Mouse (Mus musculus) heart, postnatal 4 days (tissue): ENCODE measurements at regions not wholly inside any gene's neighbourhood (a gene's known extent, or its start where the extent isn't known, plus 50 kb on each side); places are given as distances from the start of the nearest gene placed in this dataset.

Experiments
- DNase-seq: peaks from one replicate; pipeline ENCODE4 v3.0.0; 2021

DNA sequence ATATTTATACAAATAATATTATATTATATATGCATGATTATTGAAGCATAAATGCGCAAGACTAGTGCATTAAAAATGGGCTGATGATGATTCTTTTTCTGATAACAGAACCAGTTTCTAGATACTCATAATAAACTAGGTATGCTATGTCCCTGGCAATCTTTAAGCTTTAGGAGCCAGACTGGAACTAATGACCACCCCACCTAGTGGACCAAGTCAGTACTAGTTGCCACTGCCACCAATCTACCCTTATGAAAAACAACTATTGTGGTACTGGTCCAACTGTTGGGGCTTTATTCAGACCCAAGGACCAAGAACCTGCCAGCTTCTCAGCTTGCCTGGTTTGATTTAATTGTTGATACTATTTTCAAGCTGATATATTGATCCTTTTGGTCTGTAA lies 722.8 kb downstream of the Dach1 start:
- DNase-seq, result no peak

DNA sequence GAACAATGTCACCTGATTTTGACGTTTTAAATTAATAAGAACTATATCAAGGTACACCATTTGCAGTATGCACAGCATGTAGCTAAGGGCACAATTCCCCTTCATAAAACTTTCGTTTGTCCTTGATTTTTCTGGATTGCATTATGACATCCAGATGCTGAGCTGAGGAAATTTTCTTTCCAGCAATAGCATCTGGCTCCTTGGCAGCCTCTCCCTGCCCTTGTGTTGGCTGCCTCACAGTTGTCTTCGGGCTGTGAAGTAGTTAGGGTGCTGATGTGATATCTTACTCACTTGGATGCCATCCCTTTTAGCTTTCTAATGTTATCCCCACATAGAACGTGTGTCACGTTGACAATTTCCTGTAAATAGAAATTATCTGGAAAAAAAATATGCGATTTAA lies 729.2 kb downstream of the Dach1 start:
- DNase-seq, result no peak

DNA sequence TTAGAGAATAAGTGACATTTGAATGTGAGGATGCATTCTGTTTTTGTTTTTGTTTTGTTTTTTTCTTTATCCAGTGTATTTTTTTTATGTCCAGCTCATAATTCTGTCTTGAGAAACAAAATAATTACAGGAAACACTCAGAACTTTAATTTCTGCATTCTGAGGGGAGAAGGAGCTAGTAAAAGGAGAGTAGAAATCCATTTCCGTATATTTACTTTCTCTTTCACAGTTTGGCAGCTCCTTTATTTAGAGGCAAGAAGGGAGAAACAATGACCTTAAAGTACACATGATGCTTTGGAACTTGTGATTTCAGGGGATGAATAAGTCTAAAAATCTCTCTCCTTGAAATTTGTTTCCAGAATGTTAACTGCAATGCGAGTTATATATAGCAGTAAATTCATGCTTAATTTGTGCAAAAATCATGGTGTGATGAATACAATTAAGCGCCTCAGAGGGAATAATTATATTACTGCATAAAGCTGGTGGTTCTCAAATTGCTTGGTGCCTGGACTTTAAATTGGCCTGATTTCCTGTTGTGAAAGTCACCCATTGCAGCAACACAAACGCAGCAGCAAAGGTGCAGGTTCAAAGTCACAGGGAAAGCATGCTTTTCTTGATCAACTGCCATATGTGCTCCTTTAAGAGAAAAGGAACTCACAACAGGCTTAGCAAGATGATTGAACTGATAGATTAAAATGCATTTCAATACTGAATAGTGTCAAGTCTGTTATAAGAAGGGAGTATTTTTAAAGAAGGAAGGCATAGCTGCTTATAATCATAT lies 733.9 kb downstream of the Dach1 start:
- no peak for DNase-seq

DNA sequence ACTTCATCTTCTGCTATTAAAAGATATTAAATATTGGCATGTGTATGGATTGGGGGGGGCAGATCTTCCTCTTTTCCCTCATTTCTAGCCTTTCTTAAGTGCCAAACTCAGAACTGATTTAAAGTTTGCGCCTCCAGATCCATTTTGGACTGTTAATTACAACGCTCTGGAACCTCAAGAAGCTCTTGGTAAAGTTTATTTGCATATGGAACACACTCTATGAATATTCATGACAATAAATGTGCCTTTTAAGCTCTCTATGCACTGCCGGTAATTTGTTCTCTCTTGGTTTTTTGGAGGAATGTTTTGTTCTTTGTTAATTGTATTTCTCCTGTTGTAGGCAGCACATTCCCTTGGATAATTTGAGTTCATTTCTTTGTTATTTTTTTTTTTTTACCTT lies 738.3 kb downstream of the Dach1 start:
- DNase-seq, result no peak

DNA sequence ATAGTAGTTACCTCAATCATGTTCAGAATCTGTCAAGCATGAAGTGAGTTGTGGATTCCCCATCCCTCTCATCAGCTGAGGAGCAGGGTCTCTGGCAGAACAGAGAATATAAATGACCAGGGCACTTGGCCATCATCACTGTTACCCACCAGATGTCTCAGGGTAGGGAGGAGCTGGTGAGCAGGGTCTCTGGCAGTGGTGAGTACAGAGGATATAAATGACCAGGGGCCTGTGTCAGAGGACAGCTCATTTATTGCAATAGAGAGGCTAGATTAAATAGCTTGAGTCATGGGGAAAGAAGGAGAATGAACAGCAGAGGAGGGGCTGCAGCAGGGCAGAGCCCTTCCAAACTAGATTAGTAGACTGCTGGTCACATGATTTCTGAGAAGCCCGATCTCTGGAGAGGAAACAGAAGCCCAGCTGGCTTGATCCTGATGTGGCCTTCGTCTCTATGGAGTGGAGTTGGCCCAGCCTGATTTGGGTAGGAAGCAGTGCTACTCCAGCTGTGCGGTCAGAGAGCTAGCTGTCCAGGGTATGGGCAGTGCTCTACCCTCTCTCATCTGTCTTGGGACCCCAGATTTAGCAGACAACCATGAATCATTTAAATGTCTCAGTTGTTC lies 766.3 kb downstream of the Dach1 start:
- DNase-seq, result peak; percentile 7

DNA sequence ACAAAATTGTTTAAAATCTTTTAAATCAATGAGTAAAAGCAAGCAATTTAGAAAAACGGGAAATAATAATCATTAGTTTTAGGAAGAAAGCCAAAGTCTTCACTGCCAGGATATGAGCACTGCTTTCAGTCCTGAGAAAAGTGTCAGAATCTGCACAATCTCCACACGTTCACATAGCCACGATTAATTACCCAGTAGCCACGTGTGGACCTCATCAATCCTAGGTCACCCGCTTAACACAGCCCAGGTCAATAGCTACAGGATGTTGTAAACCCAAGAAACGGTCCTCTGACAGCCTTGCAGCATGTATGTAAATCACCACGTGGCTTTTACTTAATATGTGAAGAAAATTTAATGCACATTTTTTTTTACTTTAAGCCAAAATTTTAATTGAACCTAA lies 773.2 kb downstream of the Dach1 start:
- no peak for DNase-seq

DNA sequence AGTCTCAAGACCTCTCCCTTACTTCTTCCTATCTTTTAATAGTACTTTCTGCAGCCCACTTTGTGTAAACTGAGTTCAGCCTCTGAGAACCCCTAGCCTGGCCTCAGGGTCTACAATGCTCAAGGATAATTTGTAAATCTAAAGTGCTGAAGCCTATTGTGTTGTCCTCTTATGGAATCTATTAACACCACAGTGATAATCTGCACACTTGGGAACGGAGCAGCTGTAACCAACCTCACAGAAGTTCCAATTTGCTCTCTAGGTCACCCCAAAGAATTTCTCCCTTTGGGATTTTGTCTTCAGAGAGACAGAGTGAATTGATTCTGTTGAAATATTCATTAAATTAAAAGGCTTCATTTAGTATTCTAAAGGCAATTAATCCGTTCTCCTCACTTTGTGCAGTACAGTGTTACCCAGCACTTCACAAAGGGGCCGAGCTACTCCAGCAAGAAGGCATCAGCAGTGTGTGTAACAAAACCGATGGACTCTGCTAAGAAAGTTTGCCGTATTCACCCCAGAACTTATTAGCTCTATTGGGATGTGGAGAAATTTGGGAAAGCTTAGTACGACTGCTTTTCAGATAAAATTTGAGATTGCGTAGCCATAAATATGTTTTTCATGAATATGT lies 773.7 kb downstream of the Dach1 start:
- DNase-seq, result no peak

DNA sequence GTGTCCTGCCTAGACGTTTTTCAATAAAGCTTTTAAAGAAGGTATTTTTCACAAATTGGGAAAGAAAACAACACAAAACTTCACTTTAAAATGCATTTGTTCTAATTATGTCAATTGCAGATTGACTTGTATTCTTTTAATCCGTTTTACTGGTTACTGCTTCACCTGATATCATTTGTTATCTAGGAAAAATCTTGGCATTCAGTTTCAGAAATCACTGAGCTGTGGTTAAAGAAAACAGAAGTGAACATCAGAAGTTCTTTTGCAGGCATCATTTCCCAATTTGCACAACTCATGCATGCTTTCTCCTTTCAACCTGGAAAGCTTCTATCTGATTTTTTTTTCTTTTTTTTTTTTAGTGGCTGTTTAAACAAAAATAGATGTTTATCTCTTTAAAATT lies 780.6 kb downstream of the Dach1 start:
- no peak for DNase-seq

DNA sequence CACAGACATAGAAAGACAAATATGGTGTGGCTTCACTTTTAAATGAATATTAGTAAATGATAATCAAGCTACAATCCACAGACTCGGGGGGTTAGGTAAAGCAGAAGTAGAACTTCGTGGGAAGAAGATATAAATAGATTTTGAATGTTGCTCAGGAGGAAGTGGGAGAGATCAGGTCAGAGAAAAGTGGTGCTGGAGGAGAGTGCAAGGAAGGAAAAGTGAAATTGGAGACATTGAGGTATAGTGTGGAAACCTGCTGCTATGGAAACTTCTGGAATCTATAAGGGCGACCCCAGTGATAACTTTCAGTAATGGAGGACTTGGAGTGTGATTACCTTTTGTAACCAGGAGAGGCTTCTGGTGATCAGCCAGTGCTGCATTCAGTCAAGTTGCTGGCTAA lies 789.4 kb downstream of the Dach1 start:
- no peak for DNase-seq

DNA sequence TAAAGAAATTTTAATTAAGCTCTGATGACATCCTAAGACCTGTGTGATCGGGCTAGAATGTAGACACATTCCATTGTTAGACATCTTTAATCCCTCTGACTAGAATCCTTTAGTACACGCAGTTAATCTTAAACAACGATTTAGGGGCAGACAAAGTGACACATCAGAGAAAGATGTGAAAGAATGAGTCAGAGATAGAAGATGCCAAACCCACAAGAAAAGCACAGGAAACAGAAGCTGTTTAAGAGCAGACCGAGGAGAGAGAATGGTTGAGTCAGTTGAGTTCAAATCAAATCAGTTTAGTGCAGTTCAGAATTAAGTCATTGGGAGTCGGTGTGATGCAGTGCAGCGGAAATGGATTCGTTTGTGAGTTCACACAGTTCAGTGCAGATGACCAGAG lies 812.6 kb downstream of the Dach1 start:
- DNase-seq, result no peak

DNA sequence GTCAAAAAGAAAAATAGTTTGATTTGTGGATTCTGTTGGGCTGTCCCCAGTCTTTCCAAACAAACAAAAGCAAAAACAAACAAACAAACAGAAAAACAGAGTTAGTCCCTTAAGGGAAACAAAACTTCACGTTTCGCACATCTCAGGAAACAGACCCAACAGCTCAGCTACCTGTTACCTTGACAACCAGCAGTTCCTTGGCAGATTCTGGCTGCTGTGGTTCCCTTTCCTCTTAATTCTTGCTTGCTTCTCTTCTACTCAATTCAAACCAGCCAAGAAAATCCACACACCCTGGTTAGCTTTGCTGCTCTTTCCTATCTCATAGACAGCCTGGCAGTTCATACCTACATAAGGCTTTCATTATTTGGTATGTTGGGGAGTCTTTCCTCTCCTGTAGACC lies 821.6 kb downstream of the Dach1 start:
- no peak for DNase-seq

DNA sequence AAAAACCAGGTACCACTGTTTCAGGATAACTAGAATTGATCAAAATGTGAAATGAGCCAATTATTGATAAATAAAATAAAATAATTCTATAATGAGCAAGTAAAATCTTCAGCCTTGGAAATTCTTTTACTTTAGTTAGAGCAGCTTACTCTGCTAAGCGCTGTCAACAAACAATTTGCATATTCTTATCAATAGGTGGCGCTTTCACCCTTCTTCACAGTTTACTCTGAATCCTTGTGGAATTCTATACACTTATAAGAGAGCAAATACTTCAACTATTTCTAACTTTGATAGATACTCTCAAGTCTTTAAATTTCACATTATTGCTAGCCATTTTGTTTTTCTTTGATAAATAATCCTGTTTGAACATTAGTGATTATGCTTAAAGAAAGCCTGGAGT lies 812.5 kb upstream of the Klhl1 start:
- DNase-seq, result no peak

DNA sequence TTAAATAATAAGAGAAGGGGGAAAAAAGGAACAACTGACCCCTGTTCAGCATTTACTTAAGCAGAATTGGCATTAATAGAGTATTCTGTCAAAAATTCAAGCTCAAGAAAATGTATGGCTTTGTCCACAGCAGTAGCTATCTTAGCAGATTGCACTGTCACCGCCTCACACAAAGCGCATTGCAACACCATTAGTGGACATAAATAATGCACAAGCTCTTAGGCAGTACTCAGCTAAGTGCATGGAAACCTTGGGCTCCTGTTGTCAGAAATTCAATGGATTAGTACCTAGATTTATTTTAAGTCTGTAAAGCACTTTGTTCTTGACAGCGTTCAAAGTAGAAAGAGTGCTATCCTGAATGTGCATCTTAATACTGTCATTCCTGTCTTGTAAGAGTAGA lies 811.1 kb upstream of the Klhl1 start:
- DNase-seq, result no peak

DNA sequence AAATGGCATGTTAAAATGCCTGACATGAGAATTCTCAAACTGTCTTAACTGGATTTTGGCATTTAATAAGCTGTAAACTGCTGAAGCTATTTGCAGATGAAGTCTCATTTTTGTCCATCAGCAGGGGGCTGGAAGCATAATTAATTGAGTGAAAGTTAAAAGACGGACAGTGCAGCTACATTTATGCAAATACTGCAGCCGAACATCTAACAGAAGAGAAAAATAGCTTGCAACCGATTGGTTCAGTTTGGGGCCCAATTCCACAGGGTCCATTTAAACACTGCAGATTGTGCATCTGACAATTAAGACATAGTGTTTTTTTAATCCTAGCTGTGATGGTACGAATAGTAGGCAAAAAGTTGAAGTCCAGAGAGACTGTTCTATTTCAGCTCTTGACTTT lies 774.2 kb upstream of the Klhl1 start:
- DNase-seq, result no peak

DNA sequence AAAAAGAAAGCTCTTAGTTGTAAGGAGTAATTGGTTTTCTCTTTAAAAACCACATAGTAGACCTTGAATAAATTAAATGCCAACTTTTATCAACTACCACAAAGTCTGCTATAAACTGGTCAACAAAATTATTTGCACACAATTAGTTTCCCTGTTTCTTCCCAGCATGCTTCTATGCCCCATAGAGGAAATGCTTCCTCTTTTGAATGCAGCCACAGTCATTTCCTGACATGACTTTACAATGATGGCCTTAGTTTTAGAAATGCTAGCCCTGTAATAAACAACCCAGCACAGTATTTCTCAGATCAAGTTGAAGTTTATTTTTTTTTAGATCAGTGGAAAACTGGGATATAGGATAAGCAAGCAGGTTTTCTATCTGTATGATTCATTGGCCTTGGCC lies 768.5 kb upstream of the Klhl1 start:
- DNase-seq, result no peak

DNA sequence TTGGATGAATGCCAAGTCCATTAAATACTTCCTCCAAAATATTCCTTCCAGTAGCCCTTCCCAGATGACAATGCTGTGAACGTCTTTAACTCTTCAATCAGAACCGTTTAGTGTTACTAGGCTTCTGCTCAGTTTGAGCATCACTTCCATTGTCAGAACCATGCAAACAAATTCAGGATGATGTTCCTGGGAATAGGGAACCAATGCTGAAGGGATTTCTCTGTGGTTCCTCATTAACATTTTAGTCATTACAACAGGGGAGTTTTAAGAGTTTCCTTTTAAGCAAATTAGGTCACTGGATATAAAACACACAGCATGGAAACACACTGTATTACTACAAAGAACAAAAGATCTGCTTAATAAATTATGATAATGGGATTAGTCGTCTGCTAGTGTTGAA lies 739.6 kb upstream of the Klhl1 start:
- DNase-seq, result no peak
